Mouse (Mus musculus): ENCODE results near the gene Mgat5. TPM values are rescaled to one million over a fixed set of nuclear protein-coding genes. Genes with fewer than 3 reads are reported as not detected.

Mgat5 gene
- 5.5 and 6.3 TPM in 2 replicates for polyA plus RNA-seq (2015; fragmentation: Nextera tagmentation; extraction: Ambion mirVana)

GRCm38 (mm10) chr1:127204817-127205485, at the start of gene Mgat5:
Mgat5 (plus strand) TSS chr1:127205015.
- peaks cover 12% of the 10 kb centered on the region for H3K4me1 ChIP-seq
- peak within 1 kb of the TSS; percentile 68 for H3K4me3 ChIP-seq (replicated peaks)
- peak; percentile 89 for ATAC-seq (ENCODE audit: insufficient number of reproducible peaks, low FRiP score, low TSS enrichment, low read depth)
- H3K27me3 ChIP-seq: no peaks in the 10 kb centered on the region
- under 1% methylated on average over 51 of the region's 51 CpGs for WGBS
- peak within 1 kb of the TSS; percentile 90 for H3K4me2 ChIP-seq (replicated peaks)
- H3K36me3 ChIP-seq: no peaks in the 10 kb centered on the region
- no peaks in the 10 kb centered on the region for H3K9me3 ChIP-seq (replicated peaks)
- peak within 1 kb of the TSS; percentile 24 for H3K9ac ChIP-seq
- peak within 1 kb of the TSS; percentile 97 for H3K27ac ChIP-seq (replicated peaks)

- 88% methylated on average over 5 of the region's 5 CpGs for WGBS
- Histone ChIP-seq H3K36me3 (no peaks in the 10 kb centered on the region), H3K4me2 (replicated peaks) (no peak overlapping the region), H3K4me3 (replicated peaks) (no peak overlapping the region), H3K9ac (no peak overlapping the region), H3K4me1 (no peaks in the 10 kb centered on the region), H3K9me3 (replicated peaks) (no peaks in the 10 kb centered on the region), H3K27me3 (no peaks in the 10 kb centered on the region), H3K27ac (replicated peaks) (no peak overlapping the region)
- ATAC-seq (ENCODE audit: insufficient number of reproducible peaks, low FRiP score, low TSS enrichment, low read depth): no peak
Measured at GRCm38 (mm10) chr1:127160118-127160760, 44.6 kb upstream of the Mgat5 start.

- ATAC-seq (ENCODE audit: insufficient number of reproducible peaks, low FRiP score, low TSS enrichment, low read depth): no peak
- Histone ChIP-seq H3K9ac (no peak overlapping the region), H3K4me3 (replicated peaks) (no peak overlapping the region), H3K4me2 (replicated peaks) (no peak overlapping the region), H3K27me3 (no peaks in the 10 kb centered on the region), H3K27ac (replicated peaks) (no peak overlapping the region), H3K36me3 (no peaks in the 10 kb centered on the region), H3K9me3 (replicated peaks) (no peaks in the 10 kb centered on the region), H3K4me1 (no peaks in the 10 kb centered on the region)
- WGBS: 80% methylated on average over 4 of the region's 4 CpGs
Measured at GRCm38 (mm10) chr1:127164589-127165160, 40.1 kb upstream of the Mgat5 start.

GRCm38 (mm10) chr1:127166521-127166920, 38.3 kb upstream of the Mgat5 start:
- H3K9me3 ChIP-seq (replicated peaks): no peaks in the 10 kb centered on the region
- no peak for ATAC-seq (ENCODE audit: insufficient number of reproducible peaks, low FRiP score, low TSS enrichment, low read depth)
- no peak overlapping the region for H3K4me2 ChIP-seq (replicated peaks)
- no peaks in the 10 kb centered on the region for H3K27me3 ChIP-seq
- no peaks in the 10 kb centered on the region for H3K36me3 ChIP-seq
- no peaks in the 10 kb centered on the region for H3K4me1 ChIP-seq
- no peak overlapping the region for H3K27ac ChIP-seq (replicated peaks)
- no peak overlapping the region for H3K4me3 ChIP-seq (replicated peaks)
- no peak overlapping the region for H3K9ac ChIP-seq

GRCm38 (mm10) chr1:127167586-127167985, 37.2 kb upstream of the Mgat5 start:
- no peak for ATAC-seq (ENCODE audit: insufficient number of reproducible peaks, low FRiP score, low TSS enrichment, low read depth)
- no peaks in the 10 kb centered on the region for H3K4me1 ChIP-seq
- no peak overlapping the region for H3K27ac ChIP-seq (replicated peaks)
- H3K4me3 ChIP-seq (replicated peaks): no peak overlapping the region
- no peak overlapping the region for H3K4me2 ChIP-seq (replicated peaks)
- H3K27me3 ChIP-seq: no peaks in the 10 kb centered on the region
- H3K9ac ChIP-seq: no peak overlapping the region
- no peaks in the 10 kb centered on the region for H3K36me3 ChIP-seq
- no peaks in the 10 kb centered on the region for H3K9me3 ChIP-seq (replicated peaks)
- 87% methylated on average over 1 of the region's 1 CpGs for WGBS

- Histone ChIP-seq H3K4me1 (no peaks in the 10 kb centered on the region), H3K36me3 (no peaks in the 10 kb centered on the region), H3K27me3 (no peaks in the 10 kb centered on the region), H3K9ac (no peak overlapping the region), H3K9me3 (replicated peaks) (no peaks in the 10 kb centered on the region), H3K27ac (replicated peaks) (no peak overlapping the region), H3K4me2 (replicated peaks) (no peak overlapping the region), H3K4me3 (replicated peaks) (no peak overlapping the region)
- 24% methylated on average over 8 of the region's 8 CpGs for WGBS
- no peak for ATAC-seq (ENCODE audit: insufficient number of reproducible peaks, low FRiP score, low TSS enrichment, low read depth)
Measured at GRCm38 (mm10) chr1:127168205-127168604, 36.6 kb upstream of the Mgat5 start.

GRCm38 (mm10) chr1:127169516-127169915, 35.3 kb upstream of the Mgat5 start:
- H3K9me3 ChIP-seq (replicated peaks): no peaks in the 10 kb centered on the region
- H3K4me1 ChIP-seq: no peaks in the 10 kb centered on the region
- H3K4me2 ChIP-seq (replicated peaks): no peak overlapping the region
- 75% methylated on average over 8 of the region's 8 CpGs for WGBS
- no peak for ATAC-seq (ENCODE audit: insufficient number of reproducible peaks, low FRiP score, low TSS enrichment, low read depth)
- H3K27ac ChIP-seq (replicated peaks): no peak overlapping the region
- no peak overlapping the region for H3K9ac ChIP-seq
- H3K36me3 ChIP-seq: no peaks in the 10 kb centered on the region
- no peaks in the 10 kb centered on the region for H3K27me3 ChIP-seq
- no peak overlapping the region for H3K4me3 ChIP-seq (replicated peaks)

- Histone ChIP-seq H3K4me2 (replicated peaks) (no peak overlapping the region), H3K4me1 (no peaks in the 10 kb centered on the region), H3K27ac (replicated peaks) (no peak overlapping the region), H3K36me3 (no peaks in the 10 kb centered on the region), H3K9me3 (replicated peaks) (no peaks in the 10 kb centered on the region), H3K4me3 (replicated peaks) (no peak overlapping the region), H3K27me3 (no peaks in the 10 kb centered on the region), H3K9ac (no peak overlapping the region)
- ATAC-seq (ENCODE audit: insufficient number of reproducible peaks, low FRiP score, low TSS enrichment, low read depth): no peak
- WGBS: 80% methylated on average over 7 of the region's 7 CpGs
Measured at GRCm38 (mm10) chr1:127171361-127171760, 33.5 kb upstream of the Mgat5 start.

GRCm38 (mm10) chr1:127173448-127173847, 31.4 kb upstream of the Mgat5 start:
- Histone ChIP-seq H3K9me3 (replicated peaks) (no peaks in the 10 kb centered on the region), H3K9ac (no peak overlapping the region), H3K4me2 (replicated peaks) (no peak overlapping the region), H3K4me1 (no peaks in the 10 kb centered on the region), H3K27ac (replicated peaks) (no peak overlapping the region), H3K36me3 (no peaks in the 10 kb centered on the region), H3K27me3 (no peaks in the 10 kb centered on the region), H3K4me3 (replicated peaks) (no peak overlapping the region)
- WGBS: 81% methylated on average over 3 of the region's 3 CpGs
- no peak for ATAC-seq (ENCODE audit: insufficient number of reproducible peaks, low FRiP score, low TSS enrichment, low read depth)

- ATAC-seq (ENCODE audit: insufficient number of reproducible peaks, low FRiP score, low TSS enrichment, low read depth): no peak
- H3K27ac ChIP-seq (replicated peaks): no peak overlapping the region
- H3K9ac ChIP-seq: no peak overlapping the region
- no peaks in the 10 kb centered on the region for H3K36me3 ChIP-seq
- no peak overlapping the region for H3K4me3 ChIP-seq (replicated peaks)
- H3K4me1 ChIP-seq: no peaks in the 10 kb centered on the region
- WGBS: 62% methylated on average over 6 of the region's 6 CpGs
- H3K9me3 ChIP-seq (replicated peaks): no peaks in the 10 kb centered on the region
- no peaks in the 10 kb centered on the region for H3K27me3 ChIP-seq
- no peak overlapping the region for H3K4me2 ChIP-seq (replicated peaks)
Measured at GRCm38 (mm10) chr1:127192396-127192795, 12.4 kb upstream of the Mgat5 start.

- Histone ChIP-seq H3K4me1 (no peaks in the 10 kb centered on the region), H3K9ac (no peak overlapping the region), H3K27me3 (no peaks in the 10 kb centered on the region), H3K9me3 (replicated peaks) (no peaks in the 10 kb centered on the region), H3K27ac (replicated peaks) (no peak overlapping the region), H3K36me3 (no peaks in the 10 kb centered on the region), H3K4me3 (replicated peaks) (no peak overlapping the region), H3K4me2 (replicated peaks) (no peak overlapping the region)
- WGBS: 62% methylated on average over 2 of the region's 2 CpGs
- no peak for ATAC-seq (ENCODE audit: insufficient number of reproducible peaks, low FRiP score, low TSS enrichment, low read depth)
Measured at GRCm38 (mm10) chr1:127199186-127199585, 5.6 kb upstream of the Mgat5 start.

All from embryonic facial prominence, embryonic 15.5 days (tissue).